Mouse (Mus musculus): ENCODE results near the gene Ltb. TPM values are rescaled to one million over a fixed set of nuclear protein-coding genes. Genes with fewer than 3 reads are reported as not detected.
A peak's percentile ranks its signal among the peaks of the same experiment; 100 is the strongest.

The Ltb gene
- total and polyA plus RNA-seq, 3 experiments = 1.1 to 1.5 TPM; not detected in 1

DNA sequence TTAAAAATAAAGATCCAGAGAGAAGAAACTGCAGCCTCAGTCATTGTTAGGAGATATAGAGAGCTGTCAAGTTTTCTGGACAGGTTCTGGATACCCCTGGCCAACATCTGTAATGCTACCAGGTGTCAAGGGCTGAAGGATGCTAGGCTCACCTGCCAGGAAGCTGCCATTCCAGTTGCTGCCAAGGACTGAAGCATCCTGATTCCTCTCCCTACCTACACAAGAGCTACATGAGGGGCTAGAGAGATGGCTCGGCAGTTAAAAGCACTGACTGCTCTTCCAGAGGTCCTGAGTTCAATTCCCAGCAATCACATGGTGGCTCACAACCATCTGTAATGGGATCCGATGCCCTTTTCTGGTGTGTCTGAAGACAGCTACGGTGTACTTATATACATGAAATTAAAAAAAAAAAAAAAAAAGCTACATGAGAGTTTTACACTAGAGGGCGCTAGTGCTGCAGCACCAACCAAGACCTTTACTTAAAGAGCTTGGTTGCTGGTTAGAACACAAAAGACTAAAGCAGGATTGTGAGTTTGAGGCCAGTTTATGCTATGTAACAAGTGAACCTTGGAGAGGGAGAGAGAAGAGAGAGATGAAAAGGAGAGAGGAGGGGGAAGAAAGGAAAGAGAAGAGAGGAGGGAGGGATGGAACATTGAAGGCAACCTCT is 25.6 kb upstream of the Ltb start (continued):
- TF ChIP-seq USF2 (IDR thresholded peaks at IDR 0.05; ENCODE audit: borderline replicate concordance in 1 of 2, insufficient read depth in 1 of 2, low read depth in 1 of 2, low read length in 2 of 2) (no peak), E2F4 (IDR thresholded peaks at IDR 0.05; ENCODE audit: borderline replicate concordance, low read depth, low read length) (no peak), MYB (IDR thresholded peaks at IDR 0.05; ENCODE audit: low read depth, low read length) (no peak), RCOR1 (IDR thresholded peaks at IDR 0.05; ENCODE audit: low read depth, low read length) (no peak), MAX (IDR thresholded peaks at IDR 0.05; ENCODE audit: low read length) (no peak), BHLHE40 (IDR thresholded peaks at IDR 0.05; ENCODE audit: borderline replicate concordance, low read depth, low read length) (no peak), KAT2A (conservative IDR thresholded peaks at IDR 0.05; ENCODE audit: low read depth, low read length) (no peak), TAL1 (IDR thresholded peaks at IDR 0.05; ENCODE audit: low read length) (no peak), NELFE (IDR thresholded peaks at IDR 0.05; ENCODE audit: low read depth, low read length) (no peak), ZC3H11A (IDR thresholded peaks at IDR 0.05; ENCODE audit: low read depth, low read length) (peak; percentile 87), TCF12 (IDR thresholded peaks at IDR 0.05; ENCODE audit: low read depth, low read length) (no peak), MAZ (IDR thresholded peaks at IDR 0.05; ENCODE audit: low read depth, low read length) (0 out of 2 replicates have a peak, but pooled peaks have one; percentile 43), ELF1 (IDR thresholded peaks at IDR 0.05; ENCODE audit: low read depth, low read length) (no peak), POLR2AphosphoS2 (IDR thresholded peaks at IDR 0.05; ENCODE audit: low read length) (no peak), GATA1 (IDR thresholded peaks at IDR 0.05; ENCODE audit: low read depth, low read length) (no peak)

DNA sequence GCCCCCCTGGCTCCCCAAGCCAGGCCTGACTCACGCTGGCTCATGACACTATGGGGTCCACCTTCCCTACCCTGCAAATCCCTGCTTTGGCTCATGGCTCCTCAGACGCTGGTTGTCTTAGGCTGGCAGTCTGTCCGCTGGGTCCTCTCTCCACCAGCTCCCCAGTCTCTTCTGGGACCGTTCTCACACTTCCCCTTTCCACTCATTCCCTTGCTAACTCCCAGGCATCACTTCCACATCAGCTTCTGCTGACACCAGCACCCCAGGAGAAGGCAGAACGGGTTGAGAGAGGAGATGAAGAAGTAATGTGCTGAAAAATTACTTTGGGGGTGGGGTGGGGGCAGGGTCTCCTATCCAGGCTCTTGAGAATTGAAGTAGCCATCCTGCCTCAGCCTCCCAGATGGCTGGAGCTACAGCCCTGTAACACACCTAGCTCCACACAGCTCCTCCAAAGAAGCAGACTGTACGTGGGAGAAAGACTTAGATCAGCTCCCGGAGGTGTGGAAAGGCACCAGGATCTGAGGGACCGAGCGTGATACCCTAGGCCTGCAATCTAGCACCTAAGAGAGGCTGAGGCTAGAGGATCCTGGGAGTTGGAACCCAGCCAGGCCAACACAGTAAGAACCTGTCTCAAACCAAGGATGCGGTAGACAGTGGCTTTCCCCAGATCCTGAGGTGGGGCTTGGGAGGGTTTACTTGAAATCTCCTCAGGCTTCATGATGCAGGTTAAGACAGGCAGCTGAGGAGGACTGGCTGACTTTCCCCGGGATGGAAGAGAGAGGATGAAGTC is 21.6 kb upstream of the Ltb start:
- Histone ChIP-seq H3K4me1 (ENCODE audit: control insufficient read depth in 1 of 2, insufficient read depth in 2 of 2, low read length in 2 of 2) (peaks cover 12 to 22% of the 10 kb centered on the region in 2 experiments), H3K9ac (ENCODE audit: control insufficient read depth, low read depth, low read length, poor library complexity, severe bottlenecking) (peak overlapping the region; percentile 39), H3K9me3 (replicated peaks; ENCODE audit: insufficient read depth, low read length) (no peaks in the 10 kb centered on the region), H3K27me3 (ENCODE audit: control insufficient read depth in 1 of 2, insufficient read depth in 2 of 2, low read length in 2 of 2) (no peaks in the 10 kb centered on the region), H3K79me2 (ENCODE audit: control insufficient read depth, insufficient read depth, low read length, poor library complexity) (no peaks in the 10 kb centered on the region), H3K4me3 (ENCODE audit: control insufficient read depth in 1 of 2, insufficient read depth in 1 of 2, low read depth in 2 of 2, low read length in 2 of 2) (no peak overlapping the region), H3K36me3 (ENCODE audit: control insufficient read depth in 1 of 2, insufficient read depth in 2 of 2, low read length in 2 of 2) (peaks cover 0 to 15% of the 10 kb centered on the region in 2 experiments; a peak in 2 of 4 replicates), H3K27ac (ENCODE audit: control insufficient read depth, low read depth, low read length) (peak overlapping the region; percentile 29; the same call in 1 of the 2 replicates)
- TF ChIP-seq ETS1 (IDR thresholded peaks at IDR 0.05; ENCODE audit: low read depth, low read length) = 0 out of 2 replicates have a peak, but pooled peaks have one; percentile 7
- no peak for TF ChIP-seq MXI1 (IDR thresholded peaks at IDR 0.05; ENCODE audit: low read depth, low read length)
- 0 out of 4 replicates have a peak, but pooled peaks of 1 of the 2 experiments have one; percentile 33 for TF ChIP-seq POLR2A (IDR thresholded peaks at IDR 0.05; ENCODE audit: control insufficient read depth in 1 of 2, insufficient read depth in 1 of 2, low read depth in 1 of 2, low read length in 2 of 2, poor library complexity in 1 of 2)
- no peak for TF ChIP-seq MYB (IDR thresholded peaks at IDR 0.05; ENCODE audit: low read depth, low read length)
- DNase-seq (ENCODE audit: low read depth, low spot score) = peak; percentile 76
